Mouse (Mus musculus) heart, adult 2 months (tissue): Measurements from ENCODE around the gene Plcd4.

Experiments
- CTCF ChIP-seq: fragments of 200-600 bp; IDR thresholded peaks from 2 replicates; pipeline ENCODE4 v1.8.1; 2022; ENCODE audit warnings: antibody characterized with exemption, mild to moderate bottlenecking, moderate library complexity
- POLR2A ChIP-seq: fragments of 200-500 bp; IDR thresholded peaks from 2 replicates; pipeline ENCODE4 v1.6.1; 2011; ENCODE audit warnings: mild to moderate bottlenecking, low read depth, low read length, control low read depth; ENCODE audit not compliant: insufficient read depth

- no peak for TF ChIP-seq POLR2A
- TF ChIP-seq CTCF, result no peak
These were observed at the start of gene Plcd4 for GRCm38 (mm10) chr1:74542451-74542961.
